25 mouse cellular contexts compared by ENCODE assay signal in genomic region chr14:103552379-103552778, GRCm38 (mm10). TPM values are rescaled to one million over a fixed set of nuclear protein-coding genes. Genes with fewer than 3 reads are reported as not detected.
DNase-seq lines count a peak whose midpoint lies in the region; ATAC-seq lines count a peak whose summit lies in the region.
"Had no signal": no experiment of that assay in that cellular context is flagged by ENCODE, and none has a peak within 500 bp of the region (broad histone marks: within the 10 kb centered on the region; RNA-seq: fewer than 3 reads in every experiment).

No protein-coding gene starts in this region.

- no peaks in the 10 kb centered on the region for H3K27me3 ChIP-seq in hindbrain, embryonic 14.5 days (ENCODE audit: control insufficient read depth, insufficient read depth, low read length)
- H3K27me3 ChIP-seq in hindbrain, embryonic 16.5 days (replicated peaks; ENCODE audit: control insufficient read depth, insufficient read depth, low read length): no peaks in the 10 kb centered on the region
- H3K27me3 ChIP-seq in forebrain, embryonic 15.5 days: no peaks in the 10 kb centered on the region
- H3K27me3 ChIP-seq: CH12.LX; embryonic facial prominence, embryonic 15.5 days; hindbrain, embryonic 13.5 days; liver, embryonic 12.5 days; megakaryocyte, embryonic 14.5 days had no signal

- peak overlapping the region; percentile 71 for H3K27ac ChIP-seq in hindbrain, embryonic 14.5 days
- no peak overlapping the region for H3K27ac ChIP-seq in hindbrain, embryonic 16.5 days (ENCODE audit: low read depth, low read length)
- peak overlapping the region; percentile 86 for H3K27ac ChIP-seq in forebrain, embryonic 15.5 days (replicated peaks)
- H3K27ac ChIP-seq: embryonic facial prominence, embryonic 15.5 days; liver, embryonic 12.5 days had no signal

- peaks cover 14% of the 10 kb centered on the region for H3K4me1 ChIP-seq in hindbrain, embryonic 14.5 days (replicated peaks; ENCODE audit: control insufficient read depth, insufficient read depth, low read length)
- H3K4me1 ChIP-seq in hindbrain, embryonic 16.5 days (ENCODE audit: control insufficient read depth, insufficient read depth, low read depth, low read length): peaks cover 3% of the 10 kb centered on the region; the same call in 1 of the 2 replicates
- peaks cover 39% of the 10 kb centered on the region for H3K4me1 ChIP-seq in forebrain, embryonic 15.5 days
- H3K4me1 ChIP-seq: embryonic facial prominence, embryonic 15.5 days; liver, embryonic 12.5 days had no signal

- H3K4me2 ChIP-seq in hindbrain, embryonic 14.5 days (replicated peaks): no peak overlapping the region; the same call in 1 of the 2 replicates
- H3K4me2 ChIP-seq in hindbrain, embryonic 16.5 days (ENCODE audit: low read length): no peak overlapping the region
- H3K4me2 ChIP-seq in forebrain, embryonic 15.5 days (replicated peaks): no peak overlapping the region
- H3K4me2 ChIP-seq: embryonic facial prominence, embryonic 15.5 days; heart, embryonic 11.5 days; hindbrain, embryonic 13.5 days; liver, embryonic 12.5 days had no signal

- 53% methylated on average over 4 of the region's 4 CpGs for WGBS in hindbrain, embryonic 14.5 days
- WGBS in hindbrain, embryonic 16.5 days: 47% methylated on average over 4 of the region's 4 CpGs
- 42% methylated on average over 4 of the region's 4 CpGs for WGBS in forebrain, embryonic 15.5 days

- H3K4me3 ChIP-seq in hindbrain, embryonic 14.5 days (replicated peaks; ENCODE audit: low read length): no peak overlapping the region
- H3K4me3 ChIP-seq in hindbrain, embryonic 16.5 days (ENCODE audit: low read length): no peak overlapping the region
- no peak overlapping the region for H3K4me3 ChIP-seq in forebrain, embryonic 15.5 days
- H3K4me3 ChIP-seq: embryonic facial prominence, embryonic 15.5 days; hindbrain, embryonic 13.5 days; liver, embryonic 12.5 days; megakaryocyte, embryonic 14.5 days; myocyte had no signal

- DNase-seq in hindbrain, embryonic 14.5 days (ENCODE audit: low spot score): peak; percentile 48
- DNase-seq in left cerebral cortex, adult 9 months (ENCODE audit: low spot score in 2 of 2): peak; percentile 31 to 34
- no peak for DNase-seq in left cerebral cortex, adult 18-20 months (ENCODE audit: low spot score in 2 of 2)
- DNase-seq in brain, adult 2 months (ENCODE audit: low read depth, low spot score): peak; percentile 80
- DNase-seq in urinary bladder, postnatal 10 days (ENCODE audit: low spot score): no peak
- DNase-seq in spleen, postnatal 14 days (ENCODE audit: low spot score in 2 of 2): no peak
- DNase-seq: adrenal gland, postnatal 14 days; cerebellum, adult 18-20 months; cerebellum, postnatal 25 days; heart, postnatal 10 days; kidney, postnatal 4 days; lung, adult 2 months; right cerebral cortex, postnatal 25 days had no signal

- no peaks in the 10 kb centered on the region for H3K9me3 ChIP-seq in hindbrain, embryonic 14.5 days (ENCODE audit: control insufficient read depth, low read length)
- H3K9me3 ChIP-seq in hindbrain, embryonic 16.5 days (ENCODE audit: control insufficient read depth, low read length): no peaks in the 10 kb centered on the region
- H3K9me3 ChIP-seq in forebrain, embryonic 15.5 days: no peaks in the 10 kb centered on the region
- H3K9me3 ChIP-seq: embryonic facial prominence, embryonic 15.5 days; hindbrain, embryonic 13.5 days; liver, embryonic 12.5 days; megakaryocyte, embryonic 14.5 days had no signal

- no peak overlapping the region for H3K9ac ChIP-seq in hindbrain, embryonic 14.5 days
- H3K9ac ChIP-seq in hindbrain, embryonic 16.5 days (ENCODE audit: low read depth, low read length): no peak overlapping the region
- H3K9ac ChIP-seq in forebrain, embryonic 15.5 days (replicated peaks): no peak overlapping the region
- H3K9ac ChIP-seq: embryonic facial prominence, embryonic 15.5 days; hindbrain, embryonic 13.5 days; liver, embryonic 12.5 days had no signal

- no peaks in the 10 kb centered on the region for H3K36me3 ChIP-seq in hindbrain, embryonic 14.5 days (replicated peaks; ENCODE audit: control insufficient read depth, insufficient read depth)
- no peaks in the 10 kb centered on the region for H3K36me3 ChIP-seq in hindbrain, embryonic 16.5 days (ENCODE audit: control insufficient read depth, insufficient read depth, low read length)
- H3K36me3 ChIP-seq in forebrain, embryonic 15.5 days: no peaks in the 10 kb centered on the region
- H3K36me3 ChIP-seq: embryonic facial prominence, embryonic 15.5 days; hindbrain, embryonic 13.5 days; liver, embryonic 12.5 days had no signal

- ATAC-seq in hindbrain, embryonic 14.5 days (ENCODE audit: low FRiP score): no peak
- no peak for ATAC-seq in hindbrain, embryonic 16.5 days
- ATAC-seq in forebrain, embryonic 15.5 days (replicated peaks): peak; percentile 39
- ATAC-seq: intestine, embryonic 16.5 days; liver, embryonic 12.5 days had no signal

RNA-seq across cellular contexts. Expression of gene Scel, which starts 39.2 kb away (rescaled TPM):
- 0.10 and 0.36 TPM in 2 replicates for polyA plus RNA-seq in hindbrain, embryonic 14.5 days (2014; fragmentation: Nextera tagmentation; extraction: Ambion mirVana)
- polyA plus RNA-seq in hindbrain, embryonic 16.5 days (2015; fragmentation: Nextera tagmentation; extraction: Ambion mirVana): 0.14 and 0.29 TPM in 2 replicates
- 1 to 10 TPM; 1.4 to 2.1 TPM for total RNA-seq in left cerebral cortex, adult 18-20 months (2021)
- polyA plus RNA-seq in forebrain, embryonic 15.5 days (2015; fragmentation: Nextera tagmentation; extraction: Ambion mirVana): 0.08 TPM in 1 of 2 replicates, not detected in the other
- total RNA-seq: adrenal gland, postnatal 14 days; granulocyte monocyte progenitor cell, adult 5-6 weeks; MEL had no signal
- polyA plus RNA-seq: myocyte had no signal

Comparison
In these comparisons a context has a peak if more than half of its experiments do, and no peak if none do; other contexts are left out.
1. DNase-seq: peak in hindbrain, embryonic 14.5 days (single experiment), left cerebral cortex, adult 9 months (2 of 2) and brain, adult 2 months (single experiment); none in left cerebral cortex, adult 18-20 months (0 of 2), urinary bladder, postnatal 10 days (single experiment) and spleen, postnatal 14 days (0 of 2).